Mouse (Mus musculus) gastrocnemius, adult 2 months (tissue): ENCODE data around the gene Bloc1s1. TPM values are rescaled to one million over a fixed set of nuclear protein-coding genes. Genes with fewer than 3 reads are reported as not detected.

Experiments used
- DNase-seq: peaks from one replicate; pipeline ENCODE4 v3.0.0; 2022
- H3K27ac ChIP-seq: fragments of 200-600 bp; 2 replicates; pipeline ENCODE4 v1.8.1; 2022; ENCODE audit warnings: mild to moderate bottlenecking
- H3K4me3 ChIP-seq: fragments of 200-600 bp; 2 replicates; pipeline ENCODE4 v1.8.1; 2022; ENCODE audit warnings: mild to moderate bottlenecking, moderate library complexity
- CTCF ChIP-seq: fragments of 200-600 bp; IDR thresholded peaks from 2 replicates; pipeline ENCODE4 v1.8.1; 2022; ENCODE audit warnings: antibody characterized with exemption, mild to moderate bottlenecking, moderate library complexity
- intact Hi-C: fragments of 180-260 bp; cut with DNase I; formaldehyde crosslinking; loops from one replicate; pipeline ENCODE4 v1.15.1; 2025
- total RNA-seq, 2 experiments: library from RNA; stranded (reverse); gene quantifications; 2 replicates each; pipeline ENCODE4 v1.2.3; 2021

Bloc1s1 gene
- total RNA-seq, 2 experiments from 2014 or later = 137 to 169 TPM

DNA sequence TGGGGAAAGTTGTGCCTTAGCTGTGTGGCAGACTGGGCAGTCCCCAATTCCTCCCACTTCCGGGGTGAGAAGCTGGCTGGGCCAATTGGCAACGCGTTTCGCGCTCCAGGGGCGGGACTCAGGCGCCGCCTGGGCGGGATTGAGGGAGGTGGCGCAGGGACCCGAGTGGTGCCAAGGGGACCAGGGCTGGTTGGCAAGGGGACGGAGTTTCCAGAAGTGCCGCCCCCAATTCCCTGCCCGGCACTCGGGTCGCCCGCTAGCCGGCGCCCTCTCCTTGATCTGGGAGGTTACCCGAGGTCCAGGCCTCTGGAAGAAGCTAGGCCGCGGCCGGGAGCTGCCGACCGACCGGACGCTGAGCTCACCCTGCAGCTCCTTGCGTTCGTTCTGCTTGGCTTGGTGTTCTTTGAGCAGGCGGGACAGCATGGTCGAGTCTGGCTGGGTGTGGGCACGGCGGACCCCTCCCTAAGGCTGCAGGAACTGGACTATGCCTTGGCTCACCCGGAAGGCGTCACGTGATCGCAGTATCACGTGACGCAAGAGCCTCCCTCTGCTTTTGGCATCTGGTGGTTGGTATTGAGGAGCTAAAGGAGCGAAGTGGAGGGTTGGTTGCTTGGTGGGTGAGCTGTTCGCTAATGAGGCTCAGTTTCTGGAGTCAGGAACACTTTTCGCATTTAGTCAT is 683 bp downstream of the Bloc1s1 start:
- intact Hi-C loops = loop anchor here (2.0 to 10.0 kb wide), 2 partner anchors 24 to 888 kb away; partner anchors contain the start of gene Naca
- peak; percentile 99 for DNase-seq
- peak overlapping the region; percentile 85 for H3K4me3 ChIP-seq
- peak; percentile 67 for TF ChIP-seq CTCF
- peak overlapping the region; percentile 100 for H3K27ac ChIP-seq

DNA sequence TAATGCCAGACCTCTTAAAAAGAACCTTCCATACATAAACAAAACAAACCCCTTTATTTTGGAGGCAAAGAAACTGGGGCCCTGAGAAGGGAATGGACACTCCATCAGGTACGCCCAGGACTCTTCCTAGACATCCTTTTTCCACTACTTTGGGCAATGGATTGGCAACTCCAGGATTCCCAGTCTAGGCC is 1.1 kb downstream of the Bloc1s1 start, which contains the start of gene Rdh5:
TSS of gene Rdh5 (minus strand) at position 67 of the 191 bp plus-strand sequence.
- intact Hi-C loops = loop anchor here (2.0 to 10.0 kb wide), 2 partner anchors 24 to 888 kb away; partner anchors contain the start of gene Naca
- H3K27ac ChIP-seq = peak within 1 kb of the TSS; percentile 100
- H3K4me3 ChIP-seq = peak within 1 kb of the TSS; percentile 85
- DNase-seq = no peak
- no peak for TF ChIP-seq CTCF

DNA sequence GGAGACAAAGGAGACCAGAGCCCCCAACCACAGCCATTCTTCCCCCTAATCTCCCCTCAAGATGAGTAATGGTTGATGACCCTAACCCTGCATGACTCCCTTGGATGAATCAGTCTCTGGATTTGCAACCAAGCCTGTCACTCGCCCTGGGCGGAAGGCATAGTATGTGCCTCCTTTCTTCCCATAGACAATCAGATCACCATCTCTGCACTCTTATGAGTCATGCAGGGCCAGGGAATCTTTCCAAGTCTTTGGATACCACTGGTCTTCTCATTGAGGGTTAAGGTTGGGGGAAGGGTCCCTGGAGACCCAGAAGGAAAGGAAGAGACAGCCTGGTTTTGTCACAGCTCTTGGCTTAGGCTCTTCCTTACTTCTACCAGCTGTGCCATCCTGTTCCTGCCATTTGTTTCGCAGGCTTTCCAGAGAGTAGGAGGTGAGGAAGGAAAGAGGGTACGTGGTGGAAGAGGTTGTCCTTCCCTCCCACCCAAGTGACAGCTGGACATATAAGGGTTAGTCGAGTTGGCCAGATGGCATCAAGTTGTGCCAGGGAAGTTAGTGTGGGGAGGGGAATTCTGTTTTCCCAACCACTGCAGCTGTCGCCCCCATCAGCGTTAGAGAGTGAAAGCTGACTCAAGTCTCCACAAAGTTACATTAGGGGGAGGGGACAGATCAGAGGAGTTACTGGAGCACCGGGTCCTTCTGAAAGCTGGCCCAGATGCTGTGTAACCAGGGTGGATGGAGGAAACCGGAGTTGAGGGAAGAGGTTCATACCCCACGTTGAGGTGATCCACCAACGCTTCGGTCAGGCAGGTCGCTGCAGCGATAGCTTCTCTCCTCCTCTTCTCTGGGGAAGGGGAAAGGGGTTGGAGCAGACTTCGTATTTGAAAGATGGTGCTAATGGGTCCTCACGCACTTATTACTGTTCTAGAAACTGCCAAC is 1.7 kb downstream of the Bloc1s1 start:
- no peak for DNase-seq
- no peak for TF ChIP-seq CTCF
- intact Hi-C loops = loop anchor here (2.0 to 10.0 kb wide), 2 partner anchors 25 to 887 kb away; partner anchors contain the start of gene Naca
- H3K4me3 ChIP-seq = peak overlapping the region; percentile 85
- H3K27ac ChIP-seq = peak overlapping the region; percentile 100

DNA sequence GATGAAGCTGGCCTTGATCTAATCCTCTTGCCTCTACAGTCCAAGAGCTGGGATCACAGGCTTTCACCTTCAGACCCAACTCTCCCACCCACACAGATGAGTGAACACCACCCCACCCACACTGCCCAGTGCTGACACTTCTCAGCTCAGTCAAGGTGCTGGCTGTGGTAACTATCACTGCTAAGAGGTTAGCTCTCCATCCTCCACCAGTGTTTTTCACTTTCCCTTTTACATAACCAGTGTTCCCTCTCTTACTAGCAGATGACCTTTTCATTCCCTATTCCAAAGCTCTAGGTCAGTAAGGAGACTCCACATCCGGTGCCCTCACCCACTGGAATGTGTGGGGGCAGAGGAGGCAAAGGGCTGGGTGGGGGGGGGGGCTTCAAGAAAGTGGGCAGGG is 2.6 kb downstream of the Bloc1s1 start:
- TF ChIP-seq CTCF = no peak
- DNase-seq = no peak
- peak overlapping the region; percentile 100 for H3K27ac ChIP-seq
- intact Hi-C loops = loop anchor here (10.0 kb wide), 1 partner anchor 886 kb away; the partner anchor contains the start of gene Naca
- peak overlapping the region; percentile 85 for H3K4me3 ChIP-seq

DNA sequence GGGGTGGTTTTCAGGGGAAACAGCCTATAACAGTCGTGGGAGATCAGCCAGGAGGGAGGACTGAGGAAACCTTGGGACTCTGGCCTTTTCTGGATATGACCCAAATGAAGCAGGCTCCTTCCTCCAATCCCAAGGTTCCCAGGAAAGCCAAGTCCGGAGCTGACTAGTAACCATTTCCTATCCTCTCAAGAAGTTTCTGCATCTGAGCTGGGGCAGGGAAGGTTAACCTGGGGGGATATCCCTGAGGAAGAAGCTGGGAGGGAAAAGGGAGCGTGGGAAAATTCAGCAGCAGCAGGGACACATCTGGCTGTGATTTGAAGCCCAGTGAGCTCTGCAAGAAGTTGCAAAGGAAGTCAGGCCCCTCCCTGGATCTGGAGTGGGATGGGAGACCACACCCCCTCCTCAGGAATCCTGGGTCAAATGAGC is 3.1 kb downstream of the Bloc1s1 start:
- H3K4me3 ChIP-seq = peak overlapping the region; percentile 85; the same call in 1 of the 2 replicates
- intact Hi-C loops = loop anchor here (10.0 kb wide), 1 partner anchor 886 kb away; the partner anchor contains the start of gene Naca

DNA sequence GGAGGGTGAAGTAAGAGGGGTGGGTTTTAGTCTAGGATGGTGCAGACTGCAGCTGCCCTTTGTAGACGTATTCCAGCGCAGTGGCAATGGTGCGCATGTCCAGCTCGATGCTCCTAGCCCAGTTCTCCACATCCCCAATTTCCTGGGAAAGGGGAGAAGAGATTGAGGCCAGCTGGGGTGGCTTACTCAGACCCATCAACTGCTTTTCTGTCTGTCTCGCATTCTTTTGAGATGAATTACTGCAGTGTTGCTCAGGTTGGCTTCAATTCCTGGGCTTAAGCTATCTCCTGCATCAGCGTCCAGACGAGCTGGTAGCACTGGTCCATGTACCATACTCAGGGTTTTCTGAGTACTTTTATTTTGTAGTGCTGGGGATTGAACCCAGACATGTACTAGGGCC is 3.9 kb downstream of the Bloc1s1 start:
- no peak for DNase-seq
- no peak for TF ChIP-seq CTCF
- Histone ChIP-seq H3K27ac (peak overlapping the region; percentile 100), H3K4me3 (peak overlapping the region; percentile 11)
- intact Hi-C loops = loop anchor here (10.0 kb wide), 1 partner anchor 885 kb away; the partner anchor contains the start of gene Naca

More for the DNA sequence above, 3.1 kb downstream of the Bloc1s1 start:
- no peak for DNase-seq
- TF ChIP-seq CTCF = no peak
- H3K27ac ChIP-seq = peak overlapping the region; percentile 100

DNA sequence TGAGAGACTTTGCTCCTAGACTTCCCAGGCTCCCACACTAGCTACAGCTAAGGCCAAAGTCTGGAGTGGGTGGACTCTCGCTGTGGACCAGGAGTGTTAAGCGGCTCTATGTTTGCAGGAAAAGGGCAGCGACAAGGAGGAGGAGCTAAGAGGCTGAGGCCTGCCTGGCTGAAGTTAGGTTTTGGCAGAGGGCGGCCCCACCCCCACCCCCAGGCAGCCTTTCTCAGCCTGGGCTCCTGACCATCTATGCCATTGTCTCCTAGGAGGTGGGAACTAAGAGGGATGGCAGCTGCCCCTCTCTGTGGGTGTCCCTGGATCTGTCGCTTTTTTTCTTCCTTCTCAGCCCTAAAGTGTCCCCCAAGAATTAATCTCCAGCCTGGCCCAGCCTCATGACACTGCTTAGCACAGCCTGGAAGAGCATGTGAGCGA is 4.6 kb downstream of the Bloc1s1 start:
- DNase-seq = peak; percentile 53
- TF ChIP-seq CTCF = no peak
- intact Hi-C loops = no loop called here
- H3K27ac ChIP-seq = peak overlapping the region; percentile 100
- peak overlapping the region; percentile 11 for H3K4me3 ChIP-seq

DNA sequence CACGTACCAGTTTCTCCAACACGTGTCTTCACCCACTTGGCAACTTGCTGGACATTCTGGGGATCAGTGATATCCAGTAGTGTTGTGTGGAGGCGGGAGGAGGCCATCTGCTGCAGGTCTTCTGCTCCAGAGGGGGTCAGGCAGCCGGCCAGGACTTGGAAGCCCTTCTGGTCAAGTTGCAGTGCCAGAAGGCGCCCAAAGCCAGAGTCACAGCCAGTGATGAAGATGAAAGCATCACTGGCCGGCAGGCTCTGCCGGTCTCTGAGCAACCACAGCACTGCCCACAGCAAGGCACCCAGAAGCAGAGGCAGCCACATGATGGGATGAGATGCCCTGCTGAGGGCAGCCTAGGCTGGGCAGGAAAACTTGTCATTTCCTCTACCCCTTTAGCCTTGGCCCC is 5.6 kb downstream of the Bloc1s1 start:
- Histone ChIP-seq H3K27ac (peak overlapping the region; percentile 100), H3K4me3 (peak overlapping the region; percentile 20)
- TF ChIP-seq CTCF = no peak
- intact Hi-C loops = no loop called here
- DNase-seq = peak; percentile 89

DNA sequence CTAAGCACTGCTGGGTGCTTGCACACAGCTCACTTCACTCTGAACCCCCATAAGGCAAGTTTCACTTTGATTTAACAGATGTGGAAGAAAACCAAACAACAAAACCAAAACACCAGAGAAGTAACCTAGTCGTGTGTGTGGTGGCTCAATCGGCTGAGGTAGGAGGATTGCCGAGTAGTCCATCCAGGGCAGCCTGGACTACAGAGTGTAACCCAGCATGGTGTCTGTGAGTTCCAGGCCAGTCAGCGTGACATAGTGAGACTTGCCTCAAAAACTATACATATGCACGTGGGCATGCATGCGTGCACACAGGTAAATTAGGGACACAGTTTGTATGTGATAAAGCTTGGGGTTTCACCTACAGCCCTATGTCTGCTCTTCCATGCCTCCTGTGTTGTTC is 6.4 kb downstream of the Bloc1s1 start:
- TF ChIP-seq CTCF = no peak
- no peak for DNase-seq
- peak overlapping the region; percentile 100 for H3K27ac ChIP-seq
- intact Hi-C loops = no loop called here
- no peak overlapping the region for H3K4me3 ChIP-seq

DNA sequence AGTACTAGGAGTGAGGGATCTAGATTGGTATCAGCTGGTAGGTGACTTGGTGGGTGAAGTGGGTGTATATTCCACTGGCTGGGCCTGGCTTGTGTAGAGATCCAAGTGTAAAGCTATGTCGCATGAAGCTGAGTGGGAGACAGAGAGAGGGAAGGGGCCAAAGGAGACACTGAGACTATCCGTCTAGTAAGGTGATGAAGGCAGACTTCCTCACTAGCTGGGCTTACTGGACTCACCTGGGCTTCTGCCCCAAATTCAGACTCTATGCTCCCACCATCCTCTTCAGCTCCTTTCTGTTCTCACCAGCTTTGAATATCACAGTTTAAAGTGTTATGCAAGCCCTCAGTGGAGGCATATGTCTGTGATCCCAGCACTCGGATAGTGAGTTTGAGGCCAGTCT is 7.2 kb downstream of the Bloc1s1 start:
- intact Hi-C loops = no loop called here
- Histone ChIP-seq H3K27ac (no peak overlapping the region), H3K4me3 (no peak overlapping the region)
- DNase-seq = no peak
- TF ChIP-seq CTCF = no peak

DNA sequence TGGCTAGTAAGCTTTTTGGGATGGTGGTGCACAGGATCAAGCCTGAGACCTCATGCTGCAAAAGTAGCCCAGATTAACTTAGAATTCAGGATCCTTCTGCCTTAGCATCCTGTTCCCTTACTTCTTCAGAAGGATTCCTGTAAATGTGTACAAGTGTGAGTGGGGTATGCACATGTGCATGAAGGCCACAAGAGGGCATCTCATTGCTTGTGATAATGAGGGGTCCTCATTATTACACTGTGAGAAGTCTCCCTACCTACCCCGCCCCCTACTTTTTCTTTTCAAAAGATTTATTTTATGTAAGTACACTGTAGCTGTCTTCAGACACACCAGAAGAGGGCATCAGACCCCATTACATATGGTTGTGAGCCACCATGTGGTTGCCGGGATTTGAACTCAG is 8.3 kb downstream of the Bloc1s1 start:
- H3K27ac ChIP-seq = no peak overlapping the region
- intact Hi-C loops = no loop called here
- peak; percentile 47 for TF ChIP-seq CTCF
- no peak overlapping the region for H3K4me3 ChIP-seq
- DNase-seq = no peak

DNA sequence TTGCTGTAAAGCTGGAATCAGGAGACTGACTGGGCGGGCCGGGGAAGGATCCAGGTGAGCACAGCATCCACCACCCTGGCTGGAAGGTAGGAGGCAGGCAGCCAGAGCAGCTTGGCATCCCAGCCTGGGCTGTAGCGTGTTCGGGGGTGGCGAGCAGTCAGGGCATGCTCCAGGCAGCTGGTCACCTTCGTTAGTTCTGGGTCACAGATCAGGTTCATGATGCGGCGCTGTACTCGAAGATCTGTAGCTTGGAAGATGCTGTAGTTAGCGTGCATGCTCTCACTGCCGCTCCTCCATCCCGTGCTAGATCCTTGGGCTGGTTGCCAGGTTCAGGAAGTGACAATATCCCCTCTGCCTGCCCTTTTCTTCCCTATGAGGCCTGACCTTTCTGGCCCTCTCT is 10.1 kb downstream of the Bloc1s1 start:
- Histone ChIP-seq H3K27ac (peak overlapping the region; percentile 48; the same call in 1 of the 2 replicates), H3K4me3 (no peak overlapping the region)

DNA sequence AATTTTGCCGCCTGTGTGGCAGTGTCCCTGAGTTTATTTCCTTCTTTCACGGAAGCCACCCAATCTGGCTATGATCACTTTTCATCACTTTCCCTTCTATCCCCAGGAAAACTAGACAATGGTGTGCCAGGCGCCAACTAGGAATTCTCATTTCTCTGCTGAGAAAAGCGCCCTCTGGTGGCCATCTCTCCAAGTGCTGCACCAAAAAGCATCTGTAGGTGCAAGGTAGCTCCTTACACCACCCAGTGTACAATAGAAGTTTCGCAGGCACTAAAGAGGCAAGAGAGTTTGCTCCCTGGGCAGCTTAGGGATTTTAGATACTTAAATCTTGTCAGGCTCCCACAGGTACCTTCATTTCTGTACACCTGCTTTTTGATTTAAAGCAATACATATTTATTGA is 10.6 kb downstream of the Bloc1s1 start:
- H3K27ac ChIP-seq = peak overlapping the region; percentile 48
- peak; percentile 89 for DNase-seq

More for the DNA sequence above, 10.1 kb downstream of the Bloc1s1 start:
- no peak for TF ChIP-seq CTCF
- intact Hi-C loops = loop anchor here (5.0 kb wide), 1 partner anchor 34 kb away; no protein-coding TSS in a partner anchor
- DNase-seq = no peak

More for the DNA sequence above, 10.6 kb downstream of the Bloc1s1 start:
- H3K4me3 ChIP-seq = no peak overlapping the region; the same call in 1 of the 2 replicates
- intact Hi-C loops = loop anchor here (5.0 kb wide), 1 partner anchor 34 kb away; no protein-coding TSS in a partner anchor
- TF ChIP-seq CTCF = no peak; the same call in 1 of the 2 replicates
